Mouse (Mus musculus) adrenal gland (tissue): ENCODE measurements around the gene Hpgds.

Source experiments
- intact Hi-C: fragments of 180-260 bp; cut with DNase I; formaldehyde crosslinking; loops from one replicate; pipeline ENCODE4 v1.15.1; 2025
- long read RNA-seq, 2 experiments: library from polyadenylated mRNA; unstranded; transcript quantifications; one replicate each; pipeline ENCODE4 v2.0.0; 2020; ENCODE audit warnings: borderline replicate concordance in 1 of 2; ENCODE audit not compliant: insufficient replicate concordance in 1 of 2

The Hpgds gene
- long read RNA-seq, experiment 1: 0 reads
- long read RNA-seq, experiment 2, partial matches to known transcripts: 0 of 5 reads
- long read RNA-seq, experiment 2, other reads (novel, unspliced or antisense): 1 of 5 reads

DNA sequence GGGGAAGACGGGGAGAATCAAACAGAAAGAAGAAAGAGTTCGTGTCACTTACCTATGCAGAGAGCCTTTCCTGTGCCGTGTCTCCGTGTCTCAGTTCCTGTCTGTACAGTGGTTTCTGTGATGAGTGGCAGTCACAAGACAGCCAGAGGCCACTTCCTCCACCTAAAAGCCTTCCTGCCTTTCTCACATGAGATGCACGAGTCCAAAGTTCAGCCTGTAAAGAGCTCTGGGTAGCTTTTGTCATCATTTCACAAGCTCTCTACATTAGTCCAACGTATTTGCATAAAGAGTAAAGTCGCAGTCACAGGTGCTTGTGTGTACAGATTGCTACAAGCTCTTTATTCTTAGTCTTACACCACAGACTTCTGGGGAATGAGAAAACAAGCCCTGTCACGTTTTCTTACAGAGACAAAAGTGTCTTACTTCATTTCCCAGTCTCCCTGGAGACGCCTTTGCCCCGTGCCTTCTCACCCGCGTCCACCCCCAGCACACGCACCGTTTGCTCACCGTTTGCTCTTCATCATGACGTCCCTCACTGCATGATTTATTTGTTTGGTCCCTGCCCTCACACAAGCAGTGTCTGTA lies at the start of gene Hpgds:
TSS of gene Hpgds (minus strand) at position 288 of the 585 bp plus-strand sequence.
- intact Hi-C loops: no loop called here

DNA sequence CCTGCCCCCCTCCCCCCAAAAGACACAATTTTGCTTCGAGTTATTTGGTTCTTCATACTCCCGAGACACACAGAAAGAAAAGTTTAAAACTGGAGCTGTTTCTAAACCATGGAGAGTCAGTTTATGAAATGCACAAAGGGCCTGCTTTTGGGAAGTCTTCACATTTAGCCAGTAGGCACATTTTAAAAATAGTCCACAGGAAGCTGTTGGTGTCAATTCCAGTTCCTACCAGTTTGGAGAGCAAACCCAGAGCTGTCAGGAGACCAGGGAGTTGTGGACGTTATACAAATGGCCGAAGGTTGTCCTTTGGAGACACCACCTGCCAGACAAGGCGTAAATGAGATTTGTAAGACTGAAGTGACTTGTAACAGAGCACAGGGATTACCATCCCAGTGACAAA lies 20.3 kb upstream of the Hpgds start:
- intact Hi-C loops: no loop called here

DNA sequence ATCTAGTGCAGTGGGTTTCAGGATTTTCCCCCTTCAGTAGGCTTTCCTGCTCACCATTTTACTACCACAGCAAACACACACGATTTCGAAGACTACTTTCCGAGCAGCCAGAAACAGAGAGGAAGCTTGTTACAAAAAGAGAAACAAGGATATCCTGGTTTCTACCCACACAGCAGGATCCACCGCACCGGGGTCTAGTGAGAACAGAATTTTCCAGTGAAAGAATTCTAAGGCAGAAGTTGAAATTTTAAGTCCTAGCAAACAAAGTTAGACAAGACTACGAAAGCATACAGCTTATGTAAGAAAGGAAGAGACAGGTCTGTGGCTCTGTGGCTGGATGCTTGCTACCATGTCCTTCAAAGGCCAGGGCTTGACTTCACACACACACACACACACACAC lies 19.4 kb upstream of the Hpgds start:
- intact Hi-C loops: no loop called here

DNA sequence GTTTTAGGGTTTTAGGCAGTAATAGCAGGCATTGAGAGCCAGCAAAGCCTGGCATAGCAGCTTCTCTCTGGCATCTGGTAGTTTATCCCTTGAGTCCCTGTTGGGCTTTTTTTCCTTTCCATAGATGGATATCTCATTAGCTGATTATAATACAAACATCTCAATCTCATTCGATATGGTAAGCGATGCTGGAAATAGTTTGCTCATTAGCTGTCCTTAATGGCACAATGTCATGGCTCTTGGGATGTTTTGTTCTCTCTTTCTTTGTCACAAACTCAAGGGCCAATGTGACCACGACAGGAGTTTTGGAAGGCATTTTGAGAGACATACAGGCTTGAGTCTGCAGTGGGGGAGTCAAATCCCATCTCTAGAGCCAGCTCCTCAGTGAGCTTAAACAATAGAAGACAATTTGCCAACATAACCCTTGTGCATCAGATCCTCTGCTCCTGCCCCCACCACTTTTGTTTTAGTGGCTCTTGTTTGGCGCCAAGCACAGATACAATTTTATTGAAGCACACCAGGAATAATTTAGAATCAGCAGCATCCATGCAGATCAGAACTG lies 14.8 kb upstream of the Hpgds start:
- intact Hi-C loops: no loop called here

DNA sequence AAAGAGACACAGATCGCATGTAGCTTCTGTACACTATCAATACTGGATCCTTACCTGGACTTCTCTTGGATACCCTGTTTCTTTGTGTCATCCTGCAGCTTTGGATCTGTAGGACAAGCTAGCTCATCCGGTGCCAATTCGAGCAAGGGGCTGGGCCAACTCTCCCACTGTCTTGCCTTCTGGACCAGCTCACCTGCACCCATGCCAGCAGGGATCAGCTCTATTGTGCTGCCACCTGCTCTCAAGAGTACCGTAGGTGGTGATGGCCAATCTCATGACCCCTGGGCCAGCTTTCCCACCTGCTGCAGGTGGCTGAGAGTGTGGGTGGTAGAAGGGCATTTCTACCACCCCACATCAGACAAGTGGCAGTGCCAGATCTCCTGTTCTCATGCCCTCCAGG lies 12.3 kb upstream of the Hpgds start:
- intact Hi-C loops: no loop called here

DNA sequence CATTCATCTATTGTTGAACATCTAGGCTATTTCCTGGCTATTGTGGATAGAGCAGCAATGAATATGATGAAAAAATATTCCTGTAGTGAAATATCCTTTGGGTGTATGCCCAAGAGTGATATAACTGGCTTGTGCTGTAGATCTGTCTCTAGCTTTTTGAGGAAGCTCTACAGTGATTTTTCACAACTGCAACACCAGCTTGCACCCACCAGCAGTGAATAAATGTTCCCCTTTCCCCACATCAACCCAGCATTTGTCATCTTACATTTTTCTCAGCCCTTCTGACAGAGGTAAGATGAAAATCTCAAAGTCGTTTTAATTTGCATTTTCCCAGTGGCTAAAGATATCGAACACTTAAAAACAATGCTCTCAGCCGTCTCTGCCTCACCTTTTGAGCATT lies 8.9 kb upstream of the Hpgds start:
- intact Hi-C loops: no loop called here

DNA sequence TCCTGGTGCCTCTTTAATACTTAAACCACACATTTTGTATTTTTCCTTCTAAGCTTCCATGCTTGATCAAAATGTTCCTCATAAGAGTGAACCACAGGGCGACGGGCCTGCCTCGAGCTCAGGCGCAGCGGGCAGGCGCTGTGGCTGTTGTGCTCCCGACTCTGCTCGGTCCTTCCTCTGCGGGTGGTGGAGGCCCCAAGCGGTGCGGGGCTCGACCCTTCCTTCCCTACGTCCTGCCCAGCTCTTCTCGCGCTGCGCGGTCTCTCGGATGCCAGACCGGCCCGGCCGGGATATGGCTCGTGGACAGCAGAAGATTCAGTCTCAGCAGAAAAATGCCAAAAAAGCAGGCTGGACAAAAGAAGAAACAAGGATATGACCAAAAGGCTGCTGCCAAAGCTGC lies 6.0 kb upstream of the Hpgds start:
- intact Hi-C loops: no loop called here

- intact Hi-C loops: no loop called here
These were observed 1.7 kb upstream of the Hpgds start for GRCm38 (mm10) chr6:65146363-65146762.

DNA sequence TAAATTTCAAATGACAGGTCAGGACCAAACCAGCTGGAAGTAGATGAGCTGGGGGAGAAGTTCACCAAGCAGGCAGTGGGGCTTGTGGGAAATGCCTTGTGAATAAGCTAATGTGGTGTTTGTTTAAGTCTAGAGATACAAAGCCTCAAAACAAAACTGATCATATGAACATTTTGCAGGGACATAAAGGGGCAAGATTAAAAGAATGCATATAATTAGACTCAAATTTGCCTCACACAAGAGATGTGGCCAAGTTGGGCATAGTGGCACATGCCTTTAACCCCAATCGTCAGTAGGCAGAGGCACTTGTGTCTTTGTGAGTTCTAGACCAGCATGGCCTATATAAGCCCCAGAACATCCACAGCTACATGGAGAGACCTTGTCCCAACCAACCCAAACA lies 2.4 kb downstream of the Hpgds start:
- intact Hi-C loops: no loop called here

DNA sequence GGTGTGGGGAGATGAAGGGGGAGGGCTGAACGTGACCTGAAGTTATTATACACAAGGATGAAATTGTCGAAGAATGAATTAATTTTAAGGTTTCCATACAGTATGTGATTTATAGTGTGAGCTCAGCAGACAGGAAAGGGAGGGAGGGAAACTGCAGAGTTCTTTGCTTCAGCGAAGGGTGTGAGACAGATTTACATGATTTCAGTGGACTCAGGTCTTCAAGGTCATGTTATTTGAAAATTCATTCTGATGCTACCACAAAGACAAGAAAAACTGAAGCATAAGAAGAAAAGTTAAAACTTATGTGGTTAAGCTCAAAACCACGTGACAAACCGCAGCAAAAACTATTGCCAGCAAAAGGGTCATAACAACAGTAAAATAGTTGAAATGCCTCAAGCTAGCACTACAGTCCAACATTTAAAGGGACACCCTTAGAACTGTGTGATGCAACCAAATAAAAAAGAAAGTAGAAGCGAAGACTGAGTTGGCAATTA lies 3.9 kb downstream of the Hpgds start:
- intact Hi-C loops: no loop called here

DNA sequence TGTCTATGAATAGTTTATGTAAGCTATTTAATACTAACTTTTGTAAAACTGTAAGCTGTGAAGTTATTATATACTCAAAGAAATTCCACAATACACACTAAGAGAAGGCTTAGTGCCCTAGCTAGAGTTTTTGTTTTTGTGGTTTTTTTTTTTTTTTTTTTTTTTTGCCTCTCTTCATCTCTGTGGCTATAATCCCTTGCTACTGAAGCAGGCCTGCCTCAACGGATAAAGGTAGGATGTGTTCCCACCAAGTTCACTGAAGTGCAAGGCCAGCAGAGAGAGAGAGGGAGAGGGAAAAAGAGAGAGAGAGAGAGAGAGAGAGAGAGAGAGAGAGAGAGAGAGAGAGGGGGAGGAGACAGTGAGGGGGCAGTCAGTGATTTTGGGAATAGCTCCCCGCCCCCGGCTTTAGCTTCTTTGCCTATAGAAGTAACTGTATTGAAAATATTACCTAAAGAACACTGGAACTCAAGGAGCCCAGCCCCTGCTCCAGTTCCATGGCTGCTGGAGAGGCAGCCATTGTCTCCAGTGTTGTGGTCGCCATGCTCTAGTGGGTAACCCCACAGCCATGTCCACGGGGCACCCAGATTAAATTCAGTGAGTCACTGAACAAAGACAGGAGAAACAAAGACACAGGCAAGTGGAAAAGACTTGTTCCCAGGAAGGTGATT lies 4.5 kb downstream of the Hpgds start:
- intact Hi-C loops: no loop called here

DNA sequence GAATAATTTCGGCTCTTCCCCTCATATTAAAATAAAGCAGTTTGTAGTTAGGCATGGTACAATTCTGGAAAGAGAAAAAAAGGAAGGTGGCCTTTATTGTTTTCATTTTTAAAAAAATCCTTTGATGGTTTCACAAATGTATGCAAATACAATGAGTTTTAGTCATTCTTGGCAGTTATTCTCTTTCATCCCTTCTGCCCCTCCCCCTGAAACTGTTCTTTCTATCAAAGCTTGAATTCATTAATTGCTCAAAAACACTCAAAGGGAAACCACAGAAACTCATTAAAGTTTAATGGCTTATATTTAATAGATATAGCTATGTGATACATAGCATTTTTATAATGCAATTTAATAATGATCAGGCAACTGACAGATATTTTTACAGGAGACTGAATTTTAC lies 6.5 kb downstream of the Hpgds start:
- intact Hi-C loops: loop anchor here (10.0 kb wide), 1 partner anchor 237 kb away; no protein-coding TSS in a partner anchor

DNA sequence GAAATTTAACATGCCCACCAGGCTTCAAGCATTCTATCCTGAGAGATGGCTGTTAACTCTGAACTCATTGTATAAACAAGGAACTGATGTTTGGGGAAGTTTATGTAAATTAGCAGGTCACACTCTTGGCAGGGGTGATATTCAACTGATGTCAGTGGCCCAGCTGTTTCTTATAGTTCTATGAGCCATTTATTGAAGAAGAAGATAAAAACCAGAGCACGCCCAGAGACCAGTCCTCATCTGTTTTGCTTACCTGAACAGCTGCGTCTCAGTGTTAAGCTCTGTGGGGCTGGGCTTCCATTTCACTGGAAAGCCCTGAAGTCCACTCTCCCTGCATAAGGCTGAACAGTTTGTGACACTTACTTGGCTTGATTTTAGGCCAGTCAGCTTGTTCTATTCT lies 6.9 kb downstream of the Hpgds start:
- intact Hi-C loops: loop anchor here (10.0 kb wide), 1 partner anchor 237 kb away; no protein-coding TSS in a partner anchor

DNA sequence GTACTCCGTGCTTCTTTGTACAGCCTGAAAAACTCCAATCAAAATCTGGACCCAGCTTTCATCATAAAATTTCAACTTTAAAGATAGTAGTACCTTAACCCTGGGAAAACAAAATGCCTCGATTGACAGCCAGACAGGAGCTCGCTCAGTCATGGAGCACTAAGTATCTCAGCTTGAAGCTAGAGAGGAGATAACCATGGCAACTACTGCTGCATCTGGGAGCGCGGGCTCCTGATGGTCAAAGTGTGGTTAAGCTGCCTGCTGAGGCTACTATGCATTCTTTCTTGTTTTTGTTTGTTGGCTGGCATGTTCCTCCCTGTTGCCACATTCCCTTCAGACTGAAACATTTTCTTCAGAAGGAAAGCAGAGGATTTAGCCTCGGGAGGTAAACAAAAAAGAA lies 12.3 kb downstream of the Hpgds start:
- intact Hi-C loops: loop anchor here (10.0 kb wide), 1 partner anchor 242 kb away; no protein-coding TSS in a partner anchor

GRCm38 (mm10) chr6:65126074-65126726 lies 18.5 kb downstream of the Hpgds start:
- intact Hi-C loops: no loop called here

DNA sequence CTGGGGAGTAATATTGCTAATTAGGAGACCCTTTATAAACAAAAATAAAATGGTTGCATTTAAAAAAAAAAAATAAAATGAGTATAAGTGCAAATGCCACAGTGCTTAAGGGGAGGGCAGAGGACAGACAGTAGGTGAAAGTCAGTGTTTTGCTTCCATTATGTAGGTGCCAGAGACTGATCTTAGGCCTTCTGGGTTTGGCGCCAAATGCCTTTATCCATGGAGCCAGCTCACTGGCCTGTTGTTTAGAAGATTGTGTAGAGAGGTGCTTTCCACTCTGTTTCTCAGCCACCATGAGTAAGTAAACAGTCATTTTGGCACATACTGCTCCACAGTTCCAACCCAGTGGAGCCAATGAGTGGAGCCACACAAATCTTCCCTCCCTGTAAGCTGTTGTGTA lies 27.2 kb downstream of the Hpgds start:
- intact Hi-C loops: loop anchor here (5.0 kb wide), 1 partner anchor 65 kb away; no protein-coding TSS in a partner anchor

GRCm38 (mm10) chr6:65114902-65115301 lies 29.8 kb downstream of the Hpgds start:
- intact Hi-C loops: loop anchor here (5.0 kb wide), 1 partner anchor 63 kb away; no protein-coding TSS in a partner anchor

- intact Hi-C loops: no loop called here
These were observed 65.6 kb downstream of the Hpgds start for GRCm38 (mm10) chr6:65079139-65079538.

GRCm38 (mm10) chr6:65075201-65075600 lies 69.5 kb downstream of the Hpgds start:
- intact Hi-C loops: no loop called here
